Mouse (Mus musculus) lung, postnatal 10 days (tissue): ENCODE results near the gene Tbxas1.

Experiments
- DNase-seq: peaks from one replicate; pipeline ENCODE4 v3.0.0; 2021

Gene Tbxas1

GRCm38 (mm10) chr6:39005267-39005944 is 130.2 kb downstream of the Tbxas1 start:
- no peak for DNase-seq

GRCm38 (mm10) chr6:39005945-39006572 is 130.9 kb downstream of the Tbxas1 start:
- DNase-seq: no peak

DNA sequence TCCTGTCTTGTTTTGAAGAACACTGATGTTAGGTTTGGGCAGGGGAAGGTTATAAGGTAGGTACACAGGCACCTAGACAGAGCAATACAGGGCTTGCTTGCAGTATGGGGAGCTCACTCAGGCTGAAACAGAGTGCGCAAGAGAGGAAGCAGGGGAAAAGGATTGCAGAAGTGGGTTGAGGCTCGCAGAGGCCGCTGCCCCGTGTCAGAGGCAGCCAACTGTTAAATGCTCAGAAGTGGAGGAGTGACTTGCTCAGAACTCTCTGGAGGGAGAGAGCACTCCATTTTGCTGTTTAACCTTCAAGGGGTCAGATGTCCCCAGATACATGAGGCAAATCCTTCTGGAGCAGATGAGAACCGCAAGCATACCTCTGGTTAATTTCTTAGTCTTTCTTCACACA is 132.0 kb downstream of the Tbxas1 start:
- DNase-seq: no peak

- no peak for DNase-seq
These were observed 132.9 kb downstream of the Tbxas1 start for GRCm38 (mm10) chr6:39008116-39008515.

GRCm38 (mm10) chr6:39013034-39013832 is 138.0 kb downstream of the Tbxas1 start:
- no peak for DNase-seq

DNA sequence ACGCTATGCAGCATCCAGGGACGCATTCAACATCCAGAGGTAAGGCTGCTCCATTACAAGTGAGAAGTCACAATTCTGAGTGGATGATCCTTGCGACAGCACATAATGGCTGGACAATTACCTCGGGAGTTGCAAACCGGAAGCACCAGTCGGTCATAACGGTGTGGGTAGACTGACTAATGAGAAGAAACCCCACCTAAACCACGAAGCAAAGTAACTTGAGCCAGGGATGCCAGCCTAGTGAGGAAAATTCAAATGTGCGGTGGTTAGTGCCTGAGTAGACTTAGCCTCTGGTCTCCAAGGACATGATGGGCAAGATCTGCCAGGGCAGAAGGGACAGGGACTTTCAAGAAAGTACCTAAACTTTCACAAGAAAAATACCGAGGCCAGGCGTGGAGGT is 142.7 kb downstream of the Tbxas1 start:
- no peak for DNase-seq

DNA sequence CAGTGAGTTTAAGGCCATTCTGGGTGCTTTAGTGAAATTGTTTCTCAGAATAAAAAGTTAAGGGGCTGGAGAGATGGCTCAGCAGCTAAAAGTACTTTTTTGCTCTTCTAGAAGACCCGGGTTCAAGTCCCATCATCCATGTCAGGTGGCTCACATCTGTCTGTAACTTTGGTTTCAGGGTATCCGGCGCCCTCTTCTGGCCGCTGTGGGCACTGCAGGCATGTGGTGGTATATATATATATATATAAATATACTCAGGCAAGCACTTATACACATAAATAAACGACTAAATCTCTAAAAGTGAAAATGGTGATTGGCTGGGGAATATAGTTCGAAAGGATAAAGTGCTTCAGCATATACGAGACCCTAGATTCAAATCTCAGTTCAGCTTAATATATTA is 143.6 kb downstream of the Tbxas1 start:
- peak; percentile 18 for DNase-seq

- no peak for DNase-seq
These were observed 144.0 kb downstream of the Tbxas1 start for GRCm38 (mm10) chr6:39019219-39019618.

GRCm38 (mm10) chr6:39021909-39022308 is 146.7 kb downstream of the Tbxas1 start:
- DNase-seq: no peak

DNA sequence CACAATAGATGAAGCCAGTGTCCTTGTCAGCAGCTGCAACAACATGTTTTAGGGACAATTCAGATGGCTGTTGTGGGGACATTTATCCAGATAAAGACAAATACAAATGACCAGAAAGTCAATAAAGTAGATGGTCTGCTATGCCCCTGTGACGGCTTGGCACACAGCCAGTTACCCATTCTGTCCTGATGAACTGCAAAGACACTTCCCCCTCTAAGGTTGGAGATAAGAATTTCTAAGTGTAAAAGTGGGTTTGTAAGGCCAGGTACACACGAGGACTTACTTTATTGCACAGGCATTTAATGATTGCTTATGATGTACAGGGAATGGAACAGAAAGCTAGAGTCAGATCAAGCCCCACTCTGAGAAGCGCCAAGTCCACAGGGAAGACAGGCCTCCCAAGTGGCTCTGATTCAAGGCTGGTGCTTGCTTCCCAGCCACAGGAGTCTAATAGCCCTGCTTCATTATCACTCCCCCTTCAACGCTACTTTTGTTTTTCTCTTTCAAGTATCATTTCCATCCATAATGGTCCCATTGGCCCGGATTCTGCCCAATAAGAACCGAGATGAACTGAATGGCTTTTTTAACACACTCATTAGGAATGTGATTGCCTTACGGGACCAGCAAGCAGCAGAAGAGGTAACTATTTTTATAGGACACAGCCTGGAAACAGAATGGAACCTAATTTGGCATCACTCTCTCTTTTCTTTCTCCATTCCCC is 147.4 kb downstream of the Tbxas1 start:
- DNase-seq: no peak

DNA sequence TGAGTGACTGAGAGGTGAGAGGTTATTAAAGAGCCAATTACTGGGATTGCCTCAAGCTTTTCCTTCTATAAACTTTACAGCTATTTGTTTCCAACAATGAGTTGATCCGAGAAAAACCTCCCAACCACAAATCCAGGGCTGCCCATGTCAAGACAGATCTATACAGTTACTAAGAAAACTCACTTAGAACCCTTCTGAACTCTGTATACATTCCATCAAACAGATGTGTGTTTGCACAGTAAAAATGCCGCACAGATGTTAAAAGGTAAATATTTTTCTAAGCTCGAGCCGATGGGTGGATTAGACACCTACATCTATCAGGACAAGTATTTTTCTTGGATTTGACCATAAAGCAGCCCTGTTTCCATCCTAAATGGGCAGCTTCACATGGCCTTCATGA is 149.4 kb downstream of the Tbxas1 start:
- no peak for DNase-seq

DNA sequence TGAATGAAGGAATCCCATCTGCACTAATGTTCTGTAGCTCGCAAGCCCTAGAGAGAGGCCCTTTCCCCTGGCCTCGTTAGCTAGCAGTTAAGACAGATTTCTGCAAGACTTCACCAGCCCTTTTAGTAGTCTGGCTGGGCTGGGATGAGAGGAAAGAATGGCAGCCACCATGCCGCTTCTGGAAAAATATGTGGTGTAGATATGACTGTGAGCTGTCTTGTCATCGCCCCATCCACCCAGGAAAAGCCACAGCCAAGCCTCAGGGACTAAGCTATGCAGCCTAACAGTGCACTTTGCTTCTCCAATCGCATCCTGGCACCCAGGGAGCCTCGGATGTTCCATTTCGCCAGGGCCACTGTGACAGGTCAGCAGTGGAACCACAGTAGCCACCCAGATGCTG is 149.8 kb downstream of the Tbxas1 start:
- DNase-seq: no peak

- no peak for DNase-seq
These were observed 155.5 kb downstream of the Tbxas1 start for GRCm38 (mm10) chr6:39030714-39031113.

DNA sequence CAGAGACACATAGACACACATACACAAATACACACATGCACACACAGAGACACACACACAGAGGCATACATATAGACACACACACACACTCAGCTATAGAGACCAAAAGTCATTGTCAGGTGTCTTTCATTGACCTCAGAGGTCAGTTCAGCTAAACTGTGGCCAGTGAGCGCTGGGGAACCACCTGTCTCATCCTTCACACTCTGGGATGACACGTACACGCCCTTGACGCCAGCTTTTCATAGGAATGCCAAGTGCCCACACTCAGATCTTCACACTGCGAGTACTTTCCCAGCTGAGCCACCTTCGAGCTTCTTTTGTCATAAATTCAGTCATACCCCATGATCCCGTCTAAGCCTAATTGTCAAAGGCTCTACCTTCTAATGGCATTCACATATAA is 158.5 kb downstream of the Tbxas1 start:
- no peak for DNase-seq

DNA sequence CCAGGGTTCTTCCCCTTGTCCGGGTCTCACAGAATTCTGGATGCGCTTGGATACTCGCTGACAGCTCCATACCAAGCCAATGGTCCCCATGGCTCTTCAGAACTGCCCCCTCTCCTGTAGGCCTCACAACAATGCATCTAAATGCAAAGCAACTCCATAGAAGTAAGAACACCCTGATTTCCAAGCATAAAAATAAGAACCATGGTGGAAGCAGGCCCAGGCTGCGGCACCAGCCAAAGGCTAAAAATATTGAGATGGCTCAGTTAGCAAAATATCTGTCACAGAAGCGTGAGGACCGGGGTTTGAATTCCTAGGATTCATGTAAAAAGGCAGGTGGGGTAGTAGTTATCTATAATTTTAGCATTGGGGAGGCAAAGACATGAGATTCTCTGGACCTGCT is 159.8 kb downstream of the Tbxas1 start:
- no peak for DNase-seq

GRCm38 (mm10) chr6:39036204-39036603 is 161.0 kb downstream of the Tbxas1 start:
- peak; percentile 37 for DNase-seq

GRCm38 (mm10) chr6:39040451-39040850 is 165.2 kb downstream of the Tbxas1 start:
- no peak for DNase-seq

DNA sequence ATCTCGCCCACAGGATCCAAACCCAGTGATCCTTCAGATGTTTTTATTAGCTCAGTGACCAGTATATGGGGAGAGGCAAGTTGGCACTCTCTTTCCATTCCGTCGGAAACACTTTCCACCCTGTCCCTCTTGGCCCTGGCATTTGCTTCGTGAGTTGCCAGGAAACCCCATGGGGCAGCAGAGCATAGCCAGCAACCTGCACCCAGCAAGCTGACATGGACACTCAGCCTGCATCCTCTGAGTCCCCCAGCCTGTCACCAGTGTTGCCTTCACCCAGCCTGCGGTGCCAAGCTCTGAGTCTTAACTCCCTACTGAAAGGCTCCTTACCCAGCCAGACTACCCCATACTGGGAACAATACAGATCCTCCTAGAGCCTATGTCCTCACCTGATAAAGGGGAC is 173.9 kb downstream of the Tbxas1 start:
- no peak for DNase-seq

- DNase-seq: peak; percentile 37
These were observed 175.6 kb downstream of the Tbxas1 start for GRCm38 (mm10) chr6:39050836-39051235.

DNA sequence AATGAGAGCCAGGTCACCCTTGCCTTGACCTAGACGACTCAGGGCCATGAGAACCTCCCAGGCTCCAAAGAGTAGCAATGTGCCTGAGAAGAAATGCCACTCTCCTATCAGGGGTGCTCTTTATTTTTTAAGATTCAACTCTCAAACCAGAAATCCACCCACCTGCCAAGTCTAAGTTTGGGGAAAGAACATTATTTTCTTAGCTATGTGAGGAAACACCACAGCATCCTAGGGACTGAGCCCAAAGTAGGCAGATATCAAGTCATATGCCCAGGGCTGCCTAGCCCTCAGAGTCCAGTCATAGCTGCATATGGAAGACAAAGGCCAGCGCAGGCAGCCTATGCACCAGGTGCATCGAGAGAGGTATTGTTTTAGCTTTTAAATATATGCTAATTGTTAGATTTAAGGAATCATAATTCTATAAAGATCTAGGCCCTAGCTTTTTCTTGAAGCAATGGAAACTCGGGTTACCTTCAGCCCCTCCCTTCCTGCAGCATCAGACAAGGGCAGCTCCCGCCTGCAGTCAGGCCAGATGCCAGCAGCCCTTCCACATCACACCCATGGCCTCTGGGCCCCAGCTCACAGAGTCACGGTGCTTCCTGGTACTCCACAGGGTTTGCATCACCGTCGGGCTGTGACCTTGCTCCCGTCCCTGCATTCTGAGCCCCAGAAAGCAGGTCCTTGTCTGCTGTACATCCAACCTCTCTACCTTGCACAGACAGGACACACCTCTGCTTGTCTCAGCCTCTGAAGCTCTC is 176.8 kb downstream of the Tbxas1 start:
- DNase-seq: no peak

GRCm38 (mm10) chr6:39052636-39053035 is 177.4 kb downstream of the Tbxas1 start:
- DNase-seq: no peak

DNA sequence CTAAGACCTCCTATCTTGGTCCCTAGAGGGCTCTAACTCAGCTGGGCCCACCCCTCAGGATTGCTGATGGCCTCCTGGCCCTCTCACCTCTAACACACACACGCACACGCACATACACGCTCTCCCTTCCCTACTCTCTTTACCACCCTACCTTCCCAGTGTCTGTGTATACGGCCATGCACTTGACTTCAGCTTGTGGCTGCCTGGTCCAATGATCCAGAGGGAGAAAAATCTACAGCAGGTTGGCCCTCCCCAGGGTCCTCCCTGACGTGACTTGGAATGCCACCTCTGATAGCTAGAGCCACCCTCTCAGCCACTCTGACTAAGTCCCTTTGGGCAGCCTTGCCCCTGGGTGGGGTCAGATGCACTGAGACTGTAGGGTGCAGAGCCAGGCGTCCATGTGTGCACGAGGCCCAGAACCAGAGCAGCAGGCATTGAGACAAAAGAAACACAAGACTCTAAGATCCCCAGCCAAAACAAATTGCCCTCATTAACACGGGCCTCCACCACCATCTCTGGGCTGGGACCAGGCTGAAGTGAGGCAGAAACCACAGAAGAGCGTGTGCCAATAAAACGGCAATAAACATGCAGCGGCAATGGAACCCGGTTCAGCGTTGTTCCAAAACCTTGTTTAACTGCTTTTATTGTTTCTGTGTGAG is 179.1 kb downstream of the Tbxas1 start:
- DNase-seq: no peak
